Mouse (Mus musculus) adrenal gland, adult 8-10 months (tissue): ENCODE data around the gene Vps37c. TPM values are rescaled to one million over a fixed set of nuclear protein-coding genes. Genes with fewer than 3 reads are reported as not detected.

Experiments
- DNase-seq: peaks from one replicate; pipeline ENCODE4 v3.0.0; 2022
- total RNA-seq, 4 experiments: library from RNA; stranded (reverse); gene quantifications; 2 replicates each; pipeline ENCODE4 v1.2.4; 2022

The Vps37c gene
- total RNA-seq, 4 experiments from 2014 or later = 24.3 to 40.8 (median 25.3) TPM

- DNase-seq = no peak
These were observed 53.6 kb downstream of the Vps37c start for GRCm38 (mm10) chr19:10742145-10742544.

GRCm38 (mm10) chr19:10742565-10742964 lies 54.0 kb downstream of the Vps37c start:
- DNase-seq = no peak

GRCm38 (mm10) chr19:10747182-10747581 lies 58.6 kb downstream of the Vps37c start:
- DNase-seq = no peak

GRCm38 (mm10) chr19:10747718-10748117 lies 59.2 kb downstream of the Vps37c start:
- DNase-seq = peak; percentile 17

- DNase-seq = no peak
These were observed 60.0 kb downstream of the Vps37c start for GRCm38 (mm10) chr19:10748401-10749102.

GRCm38 (mm10) chr19:10749295-10749694 lies 60.8 kb downstream of the Vps37c start:
- no peak for DNase-seq

- DNase-seq = no peak
These were observed 61.6 kb downstream of the Vps37c start for GRCm38 (mm10) chr19:10750161-10750560.

- no peak for DNase-seq
These were observed 63.1 kb downstream of the Vps37c start for GRCm38 (mm10) chr19:10751607-10752006.

- DNase-seq = no peak
These were observed 63.6 kb downstream of the Vps37c start for GRCm38 (mm10) chr19:10752106-10752505.

- DNase-seq = no peak
These were observed 64.1 kb downstream of the Vps37c start for GRCm38 (mm10) chr19:10752646-10753045.

- no peak for DNase-seq
These were observed 68.6 kb downstream of the Vps37c start for GRCm38 (mm10) chr19:10757125-10757524.

- DNase-seq = no peak
These were observed 69.0 kb downstream of the Vps37c start for GRCm38 (mm10) chr19:10757526-10757925.

GRCm38 (mm10) chr19:10758708-10759107 lies 70.2 kb downstream of the Vps37c start:
- no peak for DNase-seq

- DNase-seq = no peak
These were observed 71.0 kb downstream of the Vps37c start for GRCm38 (mm10) chr19:10759525-10759924.

GRCm38 (mm10) chr19:10759983-10760831 lies 71.7 kb downstream of the Vps37c start:
- no peak for DNase-seq

- DNase-seq = no peak
These were observed 73.4 kb downstream of the Vps37c start for GRCm38 (mm10) chr19:10761794-10762415.

- DNase-seq = no peak
These were observed 73.9 kb downstream of the Vps37c start for GRCm38 (mm10) chr19:10762468-10762867.

- DNase-seq = no peak
These were observed 75.0 kb downstream of the Vps37c start for GRCm38 (mm10) chr19:10763381-10764031.
